Mouse (Mus musculus) left cerebral cortex, postnatal 10 days (tissue): ENCODE data around the gene Casq1. TPM values are rescaled to one million over a fixed set of nuclear protein-coding genes. Genes with fewer than 3 reads are reported as not detected.

Experiments used
- total RNA-seq, 2 experiments: library from RNA; stranded (reverse); gene quantifications; 2 replicates each; pipeline ENCODE4 v1.2.3; 2021

The Casq1 gene
- total RNA-seq, 2 experiments from 2014 or later = 0.49 to 1.3 TPM

Other genes with a start within 250 kb of the Casq1 start
- gene Vangl2, start 191.4 kb downstream of the Casq1 start, total RNA-seq = 10 to 100 TPM; 32.8 to 34.0 TPM
- under 1 TPM in 1 of 2 experiments, not detected in 1; 0.32 TPM for gene Nhlh1, start 162.3 kb downstream of the Casq1 start, total RNA-seq
- gene Copa, start 137.3 kb downstream of the Casq1 start, total RNA-seq = 100 to 1,000 TPM; 179 to 183 TPM
- gene Ncstn, start 137.1 kb downstream of the Casq1 start, total RNA-seq = 10 to 100 TPM; 79.0 to 82.2 TPM
- 100 to 1,000 TPM in 1 of 2 experiments, 10 to 100 TPM in 1; 99.1 to 104 TPM for gene Pex19, start 93.1 kb downstream of the Casq1 start, total RNA-seq
- 10 to 100 TPM; 87.0 to 88.0 TPM for gene Dcaf8, start 71.8 kb downstream of the Casq1 start, total RNA-seq
- gene Pea15a, start 13.1 kb downstream of the Casq1 start, total RNA-seq = 100 to 1,000 TPM; 368 TPM
- not detected for gene Atp1a4, start 38.5 kb upstream of the Casq1 start, total RNA-seq
- gene Igsf8, start 41.8 kb upstream of the Casq1 start, total RNA-seq = 100 to 1,000 TPM; 216 to 226 TPM
- 100 to 1,000 TPM; 393 to 413 TPM for gene Atp1a2, start 78.2 kb upstream of the Casq1 start, total RNA-seq
- 10 to 100 TPM; 77.8 to 84.5 TPM for gene Kcnj9, start 109.5 kb upstream of the Casq1 start, total RNA-seq
- gene Kcnj10, start 121.3 kb upstream of the Casq1 start, total RNA-seq = 10 to 100 TPM; 68.5 to 69.3 TPM
- gene Pigm, start 156.7 kb upstream of the Casq1 start, total RNA-seq = 10 to 100 TPM in 1 of 2 experiments, 1 to 10 TPM in 1; 9.8 to 10.6 TPM